ENCODE assay signal across 12 mouse cellular contexts in genomic region chr15:86345907-86346306, GRCm38 (mm10).
A peak's percentile ranks its signal among the peaks of the same experiment; 100 is the strongest.
DNase-seq lines count a peak whose midpoint lies in the region; ATAC-seq and TF ChIP-seq lines count a peak whose summit lies in the region.
"Had no signal": no experiment of that assay in that cellular context is flagged by ENCODE, and none has a peak within 500 bp of the region (broad histone marks: within the 10 kb centered on the region; RNA-seq: fewer than 3 reads in every experiment).

No protein-coding gene starts in this region.

- no peaks in the 10 kb centered on the region for H3K4me1 ChIP-seq in heart, adult 2 months (ENCODE audit: control insufficient read depth, insufficient read depth, low read length)

- TF ChIP-seq POLR2A in heart, adult 2 months (IDR thresholded peaks at IDR 0.05; ENCODE audit: insufficient read depth, low read depth, low read length), result no peak

- ATAC-seq in granulocyte monocyte progenitor cell, adult 5-6 weeks (replicated peaks; ENCODE audit: poor library complexity, severe bottlenecking), result peak; percentile 69

- intact Hi-C loops in heart, adult 2 months (cut with DNase I), result no loop called here

- no peaks in the 10 kb centered on the region for H3K79me2 ChIP-seq in heart, adult 2 months (replicated peaks; ENCODE audit: control insufficient read depth, insufficient read depth, low read length)

- WGBS in heart, adult 2 months, result 65% methylated on average over 9 of the region's 9 CpGs

- no peaks in the 10 kb centered on the region for H3K36me3 ChIP-seq in heart, adult 2 months (ENCODE audit: control insufficient read depth, insufficient read depth, low read length)
- H3K36me3 ChIP-seq: embryonic facial prominence, embryonic 10.5 days; heart, embryonic 12.5 days had no signal

- no peak overlapping the region for H3K4me3 ChIP-seq in heart, adult 2 months
- H3K4me3 ChIP-seq: embryonic facial prominence, embryonic 10.5 days; heart, embryonic 12.5 days had no signal

- no peaks in the 10 kb centered on the region for H3K27me3 ChIP-seq in heart, adult 2 months (ENCODE audit: control insufficient read depth, insufficient read depth, low read length)

- no peak for TF ChIP-seq EP300 in heart, adult 2 months (IDR thresholded peaks at IDR 0.05; ENCODE audit: insufficient read depth, low read depth, low read length)

- TF ChIP-seq CTCF in heart, adult 2 months (IDR thresholded peaks at IDR 0.05), result no peak

- DNase-seq in spleen, postnatal 36 days (ENCODE audit: low spot score in 2 of 2), result peak; percentile 34 to 40
- DNase-seq in spleen, adult 12 weeks (ENCODE audit: low spot score), result no peak
- DNase-seq in naive thymus-derived CD4-positive, alpha-beta T cell, adult 2 months (ENCODE audit: low read depth), result peak; percentile 73
- no peak for DNase-seq in gastrocnemius, adult 8-10 months (ENCODE audit: low spot score in 2 of 2)
- DNase-seq in lung, postnatal 25 days (ENCODE audit: low spot score), result no peak
- DNase-seq in heart, adult 2 months, result no peak
- DNase-seq: cerebellum, adult 11 months; kidney, adult 9 months; right cerebral cortex, postnatal 25 days had no signal

- H3K27ac ChIP-seq in heart, adult 2 months, result no peak overlapping the region
- H3K27ac ChIP-seq: embryonic facial prominence, embryonic 10.5 days had no signal

- no peak overlapping the region for H3K9ac ChIP-seq in heart, adult 2 months (ENCODE audit: low read depth, low read length)
- H3K9ac ChIP-seq: heart, embryonic 12.5 days had no signal

Comparison
In these comparisons a context has a peak if more than half of its experiments do, and no peak if none do; other contexts are left out.
1. DNase-seq: peak in spleen, postnatal 36 days (2 of 2) and naive thymus-derived CD4-positive, alpha-beta T cell, adult 2 months (single experiment); none in spleen, adult 12 weeks (single experiment), gastrocnemius, adult 8-10 months (0 of 2), lung, postnatal 25 days (single experiment) and heart, adult 2 months (0 of 2).